In the genomic region with DNA sequence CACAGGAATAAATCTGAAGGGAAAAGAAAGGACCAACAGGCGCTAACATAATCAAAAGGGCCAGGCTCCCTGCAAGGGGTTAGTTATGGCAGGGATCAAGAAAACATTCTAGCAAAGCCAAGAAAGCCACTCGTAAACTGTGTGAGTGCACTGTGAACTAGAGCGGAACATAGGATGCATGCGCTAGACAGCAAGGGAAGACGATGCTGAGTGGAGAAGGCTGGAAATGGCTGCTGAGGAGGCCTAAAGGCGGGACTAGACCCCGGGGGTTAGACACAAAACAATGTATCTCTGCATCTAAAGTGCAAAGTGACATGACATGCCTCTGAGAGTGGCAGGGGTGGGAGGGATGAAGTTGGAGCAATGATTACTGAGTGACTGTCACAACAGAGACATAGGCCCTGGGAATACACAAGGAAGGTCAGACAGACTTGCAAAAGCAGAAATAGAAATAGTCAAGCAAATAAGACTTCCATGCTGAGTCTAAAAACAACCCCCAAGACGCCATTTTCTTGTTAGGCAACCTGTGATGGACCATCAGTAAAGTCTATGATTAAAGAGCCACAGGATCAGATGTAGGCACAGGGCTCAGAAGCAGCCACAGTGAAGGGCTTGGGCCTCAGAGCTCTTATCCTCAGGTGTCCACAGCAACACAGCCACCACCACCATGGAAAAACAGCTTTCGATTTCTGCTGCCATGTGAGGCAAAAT, we compare ENCODE assay signal across 8 mouse cellular contexts. TPM values are rescaled to one million over a fixed set of nuclear protein-coding genes. Genes with fewer than 3 reads are reported as not detected.
DNase-seq lines count a peak whose midpoint lies in the region; ATAC-seq lines count a peak whose summit lies in the region.

No protein-coding gene starts in this region.

- H3K9me3 ChIP-seq in kidney, embryonic 15.5 days (replicated peaks), result no peaks in the 10 kb centered on the region
- no peaks in the 10 kb centered on the region for H3K9me3 ChIP-seq in embryonic facial prominence, embryonic 14.5 days (ENCODE audit: control insufficient read depth, low read length)
- H3K9me3 ChIP-seq in hindbrain, embryonic 15.5 days, result no peaks in the 10 kb centered on the region
- H3K9me3 ChIP-seq in neural tube, embryonic 13.5 days, result no peaks in the 10 kb centered on the region

- H3K27me3 ChIP-seq in kidney, embryonic 15.5 days, result no peaks in the 10 kb centered on the region
- H3K27me3 ChIP-seq in embryonic facial prominence, embryonic 14.5 days (replicated peaks; ENCODE audit: control insufficient read depth, insufficient read depth, low read length), result no peaks in the 10 kb centered on the region
- no peaks in the 10 kb centered on the region for H3K27me3 ChIP-seq in hindbrain, embryonic 15.5 days
- H3K27me3 ChIP-seq in neural tube, embryonic 13.5 days, result no peaks in the 10 kb centered on the region

- WGBS in kidney, embryonic 15.5 days, result 44% methylated on average over 9 of the region's 9 CpGs
- whole genome bisulfite sequencing in embryonic facial prominence, embryonic 14.5 days, result 44% methylated on average over 9 of the region's 9 CpGs
- 29% methylated on average over 9 of the region's 9 CpGs for WGBS in hindbrain, embryonic 15.5 days
- 31% methylated on average over 9 of the region's 9 CpGs for WGBS in neural tube, embryonic 13.5 days

- H3K27ac ChIP-seq in kidney, embryonic 15.5 days, result peak overlapping the region; percentile 28
- H3K27ac ChIP-seq in embryonic facial prominence, embryonic 14.5 days (replicated peaks; ENCODE audit: low read depth, low read length), result peak overlapping the region; percentile 75
- H3K27ac ChIP-seq in hindbrain, embryonic 15.5 days (replicated peaks), result peak overlapping the region; percentile 85
- H3K27ac ChIP-seq in neural tube, embryonic 13.5 days (replicated peaks), result peak overlapping the region; percentile 91

- H3K4me1 ChIP-seq in kidney, embryonic 15.5 days, result peaks cover 55% of the 10 kb centered on the region
- H3K4me1 ChIP-seq in embryonic facial prominence, embryonic 14.5 days (ENCODE audit: control insufficient read depth, insufficient read depth, low read length), result peaks cover 20% of the 10 kb centered on the region
- H3K4me1 ChIP-seq in hindbrain, embryonic 15.5 days (replicated peaks), result peaks cover 62% of the 10 kb centered on the region
- peaks cover 77% of the 10 kb centered on the region for H3K4me1 ChIP-seq in neural tube, embryonic 13.5 days (replicated peaks)

- H3K36me3 ChIP-seq in kidney, embryonic 15.5 days, result no peaks in the 10 kb centered on the region
- no peaks in the 10 kb centered on the region for H3K36me3 ChIP-seq in embryonic facial prominence, embryonic 14.5 days (ENCODE audit: control insufficient read depth, insufficient read depth, low read length)
- no peaks in the 10 kb centered on the region for H3K36me3 ChIP-seq in hindbrain, embryonic 15.5 days
- no peaks in the 10 kb centered on the region for H3K36me3 ChIP-seq in neural tube, embryonic 13.5 days

- no peak overlapping the region for H3K4me2 ChIP-seq in kidney, embryonic 15.5 days
- H3K4me2 ChIP-seq in embryonic facial prominence, embryonic 14.5 days (ENCODE audit: low read depth, low read length), result no peak overlapping the region
- 0 out of 2 replicates have a peak overlapping the region, but pooled peaks have one; percentile 45 for H3K4me2 ChIP-seq in hindbrain, embryonic 15.5 days
- 0 out of 2 replicates have a peak overlapping the region, but pooled peaks have one; percentile 42 for H3K4me2 ChIP-seq in neural tube, embryonic 13.5 days

- no peak overlapping the region for H3K4me3 ChIP-seq in kidney, embryonic 15.5 days (replicated peaks)
- no peak overlapping the region for H3K4me3 ChIP-seq in embryonic facial prominence, embryonic 14.5 days (ENCODE audit: low read depth, low read length)
- H3K4me3 ChIP-seq in hindbrain, embryonic 15.5 days, result no peak overlapping the region
- no peak overlapping the region for H3K4me3 ChIP-seq in neural tube, embryonic 13.5 days

- H3K9ac ChIP-seq in kidney, embryonic 15.5 days, result no peak overlapping the region
- H3K9ac ChIP-seq in embryonic facial prominence, embryonic 14.5 days (ENCODE audit: low read depth, low read length), result no peak overlapping the region
- H3K9ac ChIP-seq in hindbrain, embryonic 15.5 days, result no peak overlapping the region
- H3K9ac ChIP-seq in neural tube, embryonic 13.5 days, result 0 out of 2 replicates have a peak overlapping the region, but pooled peaks have one; percentile 47

- ATAC-seq in kidney, embryonic 15.5 days (replicated peaks; ENCODE audit: low FRiP score), result no peak
- ATAC-seq in embryonic facial prominence, embryonic 14.5 days (ENCODE audit: low read depth), result no peak
- ATAC-seq in hindbrain, embryonic 15.5 days (ENCODE audit: low FRiP score, low read depth), result 0 out of 2 replicates have a peak, but pooled peaks have one; percentile 43
- peak; percentile 37; the same call in 1 of the 2 replicates for ATAC-seq in neural tube, embryonic 13.5 days (ENCODE audit: low read depth)

- DNase-seq in kidney, adult 8-10 months, result no peak
- no peak for DNase-seq in embryonic facial prominence, embryonic 14.5 days (ENCODE audit: low spot score)
- no peak for DNase-seq in spleen, postnatal 14 days (ENCODE audit: low spot score in 2 of 2)
- DNase-seq in thymus, postnatal 36 days, result no peak
- DNase-seq in cerebellum, postnatal 14 days, result no peak

RNA-seq across cellular contexts. Expression of a gene that starts 14.1 kb away (rescaled TPM):
- 5.9 and 6.2 TPM in 2 replicates for polyA plus RNA-seq in kidney, embryonic 15.5 days (2015; fragmentation: Nextera tagmentation; extraction: Ambion mirVana)
- polyA plus RNA-seq in embryonic facial prominence, embryonic 14.5 days (2014; fragmentation: Nextera tagmentation; extraction: Ambion mirVana), result 5.9 and 6.4 TPM in 2 replicates
- 4.6 and 4.9 TPM in 2 replicates for polyA plus RNA-seq in hindbrain, embryonic 15.5 days (2015; fragmentation: Nextera tagmentation; extraction: Ambion mirVana)
- 4.5 and 4.8 TPM in 2 replicates for polyA plus RNA-seq in neural tube, embryonic 13.5 days (2015; fragmentation: Nextera tagmentation; extraction: Ambion mirVana)

RNA-seq across cellular contexts. Expression of a gene that starts 39.8 kb away (rescaled TPM):
- polyA plus RNA-seq in kidney, embryonic 15.5 days (2015; fragmentation: Nextera tagmentation; extraction: Ambion mirVana), result 0.69 and 0.87 TPM in 2 replicates
- polyA plus RNA-seq in embryonic facial prominence, embryonic 14.5 days (2014; fragmentation: Nextera tagmentation; extraction: Ambion mirVana), result 1.9 and 2.0 TPM in 2 replicates
- polyA plus RNA-seq in hindbrain, embryonic 15.5 days (2015; fragmentation: Nextera tagmentation; extraction: Ambion mirVana), result 0.71 and 1.3 TPM in 2 replicates
- 0.25 TPM in 1 of 2 replicates, not detected in the other for polyA plus RNA-seq in neural tube, embryonic 13.5 days (2015; fragmentation: Nextera tagmentation; extraction: Ambion mirVana)

Comparison
In these comparisons a context has a peak if more than half of its experiments do, and no peak if none do; other contexts are left out.
1. ATAC-seq: peak in hindbrain, embryonic 15.5 days (single experiment) and neural tube, embryonic 13.5 days (single experiment); none in kidney, embryonic 15.5 days (single experiment) and embryonic facial prominence, embryonic 14.5 days (single experiment).
2. H3K27ac ChIP-seq: peak in every context shown above with its lines; median percentile 91 in neural tube, embryonic 13.5 days; 85 in hindbrain, embryonic 15.5 days; 75 in embryonic facial prominence, embryonic 14.5 days; 28 in kidney, embryonic 15.5 days.
3. H3K4me2 ChIP-seq: peak in hindbrain, embryonic 15.5 days (single experiment) and neural tube, embryonic 13.5 days (single experiment); none in kidney, embryonic 15.5 days (single experiment) and embryonic facial prominence, embryonic 14.5 days (single experiment).